Mouse (Mus musculus): Measurements from ENCODE around the gene Rgs8. TPM values are rescaled to one million over a fixed set of nuclear protein-coding genes. Genes with fewer than 3 reads are reported as not detected.

Gene Rgs8
- polyA plus RNA-seq, 1 experiment from 2014 or later: 33.6 TPM

GRCm38 (mm10) chr1:153748549-153748948 lies 95.7 kb downstream of the Rgs8 start:
- Histone ChIP-seq H3K4me3 (replicated peaks) (peak overlapping the region; percentile 49; the same call in 1 of the 2 replicates), H3K4me1 (replicated peaks) (peaks cover 65% of the 10 kb centered on the region), H3K4me2 (replicated peaks) (peak overlapping the region; percentile 59), H3K9me3 (no peaks in the 10 kb centered on the region), H3K9ac (replicated peaks) (0 out of 2 replicates have a peak overlapping the region, but pooled peaks have one; percentile 81), H3K27ac (no peak overlapping the region; the same call in 1 of the 2 replicates), H3K27me3 (no peaks in the 10 kb centered on the region), H3K36me3 (peaks cover 11% of the 10 kb centered on the region; the same call in 1 of the 2 replicates)
- 8% methylated on average over 1 of the region's 1 CpGs for WGBS
- ATAC-seq: peak; percentile 21; the same call in 1 of the 2 replicates

- WGBS: 3% methylated on average over 18 of the region's 18 CpGs
- H3K9ac ChIP-seq (replicated peaks): peak within 1 kb of the TSS; percentile 81
- H3K4me3 ChIP-seq (replicated peaks): peak within 1 kb of the TSS; percentile 49
- no peaks in the 10 kb centered on the region for H3K27me3 ChIP-seq
- H3K27ac ChIP-seq: peak within 1 kb of the TSS; percentile 87
- peak within 1 kb of the TSS; percentile 59 for H3K4me2 ChIP-seq (replicated peaks)
- ATAC-seq: peak; percentile 73
- H3K4me1 ChIP-seq (replicated peaks): peaks cover 60% of the 10 kb centered on the region
- no peaks in the 10 kb centered on the region for H3K9me3 ChIP-seq
- peaks cover 12% of the 10 kb centered on the region for H3K36me3 ChIP-seq
Measured at GRCm38 (mm10) chr1:153749211-153749801, 96.5 kb downstream of the Rgs8 start, which contains the start of gene Rnasel. Gene Rnasel, plus strand, starts transcription at chr1:153749426.

Other genes starting within 250 kb of the Rgs8 start
- 0.27 and 0.35 TPM in 2 replicates for gene Shcbp1l, start 227.9 kb upstream of the Rgs8 start, polyA plus RNA-seq (2015; fragmentation: Nextera tagmentation; extraction: Ambion mirVana)
- 51.6 and 53.7 TPM in 2 replicates for gene Dhx9, start 165.4 kb upstream of the Rgs8 start, polyA plus RNA-seq (2015; fragmentation: Nextera tagmentation; extraction: Ambion mirVana)
- gene Npl, start 103.0 kb upstream of the Rgs8 start, polyA plus RNA-seq (2015; fragmentation: Nextera tagmentation; extraction: Ambion mirVana): 10.0 and 12.2 TPM in 2 replicates
- 34.5 and 34.6 TPM in 2 replicates for gene Rgs16, start 87.3 kb downstream of the Rgs8 start, polyA plus RNA-seq (2015; fragmentation: Nextera tagmentation; extraction: Ambion mirVana)
- gene Rnasel, start 96.4 kb downstream of the Rgs8 start, polyA plus RNA-seq (2015; fragmentation: Nextera tagmentation; extraction: Ambion mirVana): 57.3 and 62.8 TPM in 2 replicates
- 0.08 TPM in 1 of 2 replicates, not detected in the other for gene Rgsl1, start 191.1 kb downstream of the Rgs8 start, polyA plus RNA-seq (2015; fragmentation: Nextera tagmentation; extraction: Ambion mirVana)
- 1.1 and 1.4 TPM in 2 replicates for gene Teddm1b, start 221.3 kb downstream of the Rgs8 start, polyA plus RNA-seq (2015; fragmentation: Nextera tagmentation; extraction: Ambion mirVana)
- not detected in 2 replicates for gene Teddm1a, start 238.7 kb downstream of the Rgs8 start, polyA plus RNA-seq (2015; fragmentation: Nextera tagmentation; extraction: Ambion mirVana)
- gene Glul, start 246.9 kb downstream of the Rgs8 start, polyA plus RNA-seq (2015; fragmentation: Nextera tagmentation; extraction: Ambion mirVana): 131 and 132 TPM in 2 replicates
- gene Teddm2, start 247.2 kb downstream of the Rgs8 start, polyA plus RNA-seq (2015; fragmentation: Nextera tagmentation; extraction: Ambion mirVana): 1.1 and 1.2 TPM in 2 replicates

Data from midbrain, embryonic 13.5 days (tissue).